Comparison of ENCODE assay signal across 32 mouse cellular contexts in genomic region chr1:161199856-161200255, GRCm38 (mm10). TPM values are rescaled to one million over a fixed set of nuclear protein-coding genes. Genes with fewer than 3 reads are reported as not detected.
DNase-seq lines count a peak whose midpoint lies in the region; ATAC-seq and TF ChIP-seq lines count a peak whose summit lies in the region.
"Had no signal": no experiment of that assay in that cellular context is flagged by ENCODE, and none has a peak within 500 bp of the region (broad histone marks: within the 10 kb centered on the region; RNA-seq: fewer than 3 reads in every experiment).

No protein-coding gene starts in this region.

- H3K27me3 ChIP-seq in G1E (ENCODE audit: insufficient read depth, low read length) = no peaks in the 10 kb centered on the region
- no peaks in the 10 kb centered on the region for H3K27me3 ChIP-seq in midbrain, embryonic 15.5 days (replicated peaks)
- H3K27me3 ChIP-seq in kidney, embryonic 15.5 days = no peaks in the 10 kb centered on the region
- H3K27me3 ChIP-seq: embryonic facial prominence, embryonic 12.5 days; embryonic facial prominence, embryonic 15.5 days; forebrain, embryonic 15.5 days; heart, embryonic 12.5 days; heart, embryonic 15.5 days had no signal

- H3K4me1 ChIP-seq in G1E (ENCODE audit: insufficient read depth, low read depth, low read length) = peaks cover 28% of the 10 kb centered on the region
- H3K4me1 ChIP-seq in midbrain, embryonic 15.5 days = peaks cover 8% of the 10 kb centered on the region
- peaks cover 6% of the 10 kb centered on the region for H3K4me1 ChIP-seq in kidney, embryonic 15.5 days

- no peaks in the 10 kb centered on the region for H3K9me3 ChIP-seq in G1E (replicated peaks)
- no peaks in the 10 kb centered on the region for H3K9me3 ChIP-seq in midbrain, embryonic 15.5 days
- H3K9me3 ChIP-seq in kidney, embryonic 15.5 days (replicated peaks) = no peaks in the 10 kb centered on the region
- H3K9me3 ChIP-seq: embryonic facial prominence, embryonic 12.5 days; embryonic facial prominence, embryonic 15.5 days; forebrain, embryonic 15.5 days; heart, embryonic 12.5 days; heart, embryonic 15.5 days had no signal

- H3K4me3 ChIP-seq in G1E (ENCODE audit: low read depth, low read length) = no peak overlapping the region
- H3K4me3 ChIP-seq in midbrain, embryonic 15.5 days = no peak overlapping the region
- no peak overlapping the region for H3K4me3 ChIP-seq in kidney, embryonic 15.5 days (replicated peaks)
- H3K4me3 ChIP-seq: embryonic facial prominence, embryonic 12.5 days; embryonic facial prominence, embryonic 15.5 days; forebrain, embryonic 15.5 days; heart, embryonic 12.5 days; heart, embryonic 15.5 days had no signal

- H3K27ac ChIP-seq in midbrain, embryonic 15.5 days = no peak overlapping the region
- no peak overlapping the region for H3K27ac ChIP-seq in kidney, embryonic 15.5 days
- H3K27ac ChIP-seq: embryonic facial prominence, embryonic 12.5 days; embryonic facial prominence, embryonic 15.5 days; forebrain, embryonic 15.5 days; heart, embryonic 15.5 days; hindbrain, embryonic 14.5 days; hindbrain, postnatal 0 days had no signal

- no peak overlapping the region for H3K9ac ChIP-seq in midbrain, embryonic 15.5 days
- H3K9ac ChIP-seq in kidney, embryonic 15.5 days = no peak overlapping the region
- H3K9ac ChIP-seq: embryonic facial prominence, embryonic 12.5 days; embryonic facial prominence, embryonic 15.5 days; forebrain, embryonic 15.5 days; heart, embryonic 12.5 days; heart, embryonic 15.5 days; hindbrain, embryonic 14.5 days had no signal

- H3K36me3 ChIP-seq in G1E (replicated peaks) = no peaks in the 10 kb centered on the region
- no peaks in the 10 kb centered on the region for H3K36me3 ChIP-seq in midbrain, embryonic 15.5 days (replicated peaks)
- H3K36me3 ChIP-seq in kidney, embryonic 15.5 days = no peaks in the 10 kb centered on the region
- H3K36me3 ChIP-seq: embryonic facial prominence, embryonic 12.5 days; embryonic facial prominence, embryonic 15.5 days; forebrain, embryonic 15.5 days; heart, embryonic 12.5 days; heart, embryonic 15.5 days had no signal

- 80% methylated on average over 5 of the region's 5 CpGs for WGBS in midbrain, embryonic 15.5 days
- WGBS in kidney, embryonic 15.5 days = 79% methylated on average over 5 of the region's 5 CpGs

- ATAC-seq in G1E (ENCODE audit: extremely low read depth, insufficient number of reproducible peaks, low FRiP score, poor library complexity, severe bottlenecking) = peak; percentile 58; the same call in 1 of the 2 replicates
- ATAC-seq in granulocyte monocyte progenitor cell, adult 5-6 weeks (replicated peaks; ENCODE audit: poor library complexity, severe bottlenecking) = 0 out of 2 replicates have a peak, but pooled peaks have one; percentile 41
- no peak for ATAC-seq in midbrain, embryonic 15.5 days (replicated peaks)
- no peak for ATAC-seq in kidney, embryonic 15.5 days (replicated peaks; ENCODE audit: low FRiP score)
- ATAC-seq: activated CD4-positive, CD25-positive, alpha-beta regulatory T cell, adult 4 months; forebrain, embryonic 15.5 days; hindbrain, postnatal 0 days; inflammation-experienced regulatory T-cells, adult 6 months; intestine, embryonic 16.5 days had no signal

- H3K4me2 ChIP-seq in midbrain, embryonic 15.5 days = no peak overlapping the region
- H3K4me2 ChIP-seq in kidney, embryonic 15.5 days = no peak overlapping the region
- H3K4me2 ChIP-seq: embryonic facial prominence, embryonic 12.5 days; embryonic facial prominence, embryonic 15.5 days; forebrain, embryonic 15.5 days; heart, embryonic 12.5 days; heart, embryonic 15.5 days; hindbrain, embryonic 14.5 days had no signal

- TF ChIP-seq CTCF in G1E (IDR thresholded peaks at IDR 0.05; ENCODE audit: low read depth, low read length) = no peak

- DNase-seq in G1E (ENCODE audit: low spot score) (peak; percentile 21), WW6 (ENCODE audit: low read depth, low spot score) (peak; percentile 26)
- DNase-seq in layer of hippocampus, postnatal 10 days (ENCODE audit: low spot score in 2 of 2) = no peak
- DNase-seq: adrenal gland, adult 8-10 months; adrenal gland, postnatal 25 days; cerebellum, adult 11 months; cerebellum, adult 2 months; cerebellum, adult 9-11 months; cerebellum, postnatal 25 days; gastrocnemius, postnatal 10 days; gastrocnemius, postnatal 36 days; heart, adult 18-20 months; heart, postnatal 10 days; heart, postnatal 36 days had no signal

RNA-seq across cellular contexts. Expression of gene Tex50, which starts 40.7 kb away (rescaled TPM):
- total RNA-seq in G1E (2014; fragmentation: Nextera tagmentation) = not detected in 2 replicates
- 0.23 TPM in 1 of 2 replicates, not detected in the other for total RNA-seq in G1E (2017)
- polyA plus RNA-seq in G1E (2012) = not detected in 2 replicates
- total RNA-seq in granulocyte monocyte progenitor cell, adult 5-6 weeks (2014; fragmentation: Nextera tagmentation) = not detected in 2 replicates
- not detected in 2 replicates for total RNA-seq in granulocyte monocyte progenitor cell, adult 5-6 weeks (2017)
- not detected for total RNA-seq in layer of hippocampus, postnatal 10 days (2021)
- 1.0 and 1.3 TPM in 2 replicates for polyA plus RNA-seq in midbrain, embryonic 15.5 days (2015; fragmentation: Nextera tagmentation; extraction: Ambion mirVana)
- 0.27 and 0.32 TPM in 2 replicates for polyA plus RNA-seq in kidney, embryonic 15.5 days (2015; fragmentation: Nextera tagmentation; extraction: Ambion mirVana)
- total RNA-seq: adrenal gland, adult 8-10 months; adrenal gland, postnatal 25 days; common myeloid progenitor, adult 5-6 weeks; ES-E14; gastrocnemius, adult 18-20 months; gastrocnemius, postnatal 10 days; gastrocnemius, postnatal 36 days; heart, adult 18-20 months; heart, postnatal 10 days; heart, postnatal 36 days; hindbrain, postnatal 0 days had no signal
- polyA plus RNA-seq: brain, embryonic 14.5 days; cerebellum, adult 2 months; heart, embryonic 12.5 days; hindbrain, embryonic 11.5 days; inflammation-experienced regulatory T-cells, adult 6 months; intestine, embryonic 16.5 days had no signal

RNA-seq across cellular contexts. Expression of gene Prdx6, which starts 51.2 kb away (rescaled TPM):
- total RNA-seq in G1E (2014; fragmentation: Nextera tagmentation) (255 and 275 TPM in 2 replicates), G1E (2017) (560 and 599 TPM in 2 replicates)
- 37.6 and 51.6 TPM in 2 replicates for polyA plus RNA-seq in G1E (2012)
- total RNA-seq in granulocyte monocyte progenitor cell, adult 5-6 weeks (2014; fragmentation: Nextera tagmentation) = 217 and 261 TPM in 2 replicates
- 373 and 405 TPM in 2 replicates for total RNA-seq in granulocyte monocyte progenitor cell, adult 5-6 weeks (2017)
- 100 to 1,000 TPM; 214 to 229 TPM for total RNA-seq in layer of hippocampus, postnatal 10 days (2021)
- polyA plus RNA-seq in midbrain, embryonic 15.5 days (2015; fragmentation: Nextera tagmentation; extraction: Ambion mirVana) = 126 and 140 TPM in 2 replicates
- polyA plus RNA-seq in kidney, embryonic 15.5 days (2015; fragmentation: Nextera tagmentation; extraction: Ambion mirVana) = 489 and 496 TPM in 2 replicates

RNA-seq across cellular contexts. Expression of gene Ankrd45, which starts 57.4 kb away (rescaled TPM):
- not detected in 2 replicates for total RNA-seq in G1E (2014; fragmentation: Nextera tagmentation)
- total RNA-seq in G1E (2017) = 0.06 and 0.11 TPM in 2 replicates
- polyA plus RNA-seq in G1E (2012) = not detected in 2 replicates
- not detected in 2 replicates for total RNA-seq in granulocyte monocyte progenitor cell, adult 5-6 weeks (2014; fragmentation: Nextera tagmentation)
- not detected in 2 replicates for total RNA-seq in granulocyte monocyte progenitor cell, adult 5-6 weeks (2017)
- total RNA-seq in layer of hippocampus, postnatal 10 days (2021) = 10 to 100 TPM; 27.1 to 29.2 TPM
- polyA plus RNA-seq in midbrain, embryonic 15.5 days (2015; fragmentation: Nextera tagmentation; extraction: Ambion mirVana) = 25.7 and 27.1 TPM in 2 replicates
- 5.1 and 5.5 TPM in 2 replicates for polyA plus RNA-seq in kidney, embryonic 15.5 days (2015; fragmentation: Nextera tagmentation; extraction: Ambion mirVana)
- total RNA-seq: common myeloid progenitor, adult 5-6 weeks; gastrocnemius, adult 18-20 months; gastrocnemius, postnatal 36 days had no signal
- polyA plus RNA-seq: activated CD4-positive, CD25-positive, alpha-beta regulatory T cell, adult 4 months; inflammation-experienced regulatory T-cells, adult 6 months had no signal

Comparison
In these comparisons a context has a peak if more than half of its experiments do, and no peak if none do; other contexts are left out.
1. ATAC-seq: peak in G1E (single experiment) and granulocyte monocyte progenitor cell, adult 5-6 weeks (single experiment); none in midbrain, embryonic 15.5 days (single experiment) and kidney, embryonic 15.5 days (single experiment).
2. DNase-seq: peak in G1E (single experiment) and WW6 (single experiment); none in layer of hippocampus, postnatal 10 days (0 of 2).
3. RNA of gene Ankrd45, which starts 57.4 kb away (total RNA-seq): 27.1 to 29.2 TPM in layer of hippocampus, postnatal 10 days; 0.06 to 0.11 TPM in G1E and not detected in granulocyte monocyte progenitor cell, adult 5-6 weeks; every median in the first group is over 10 times any median in the second.